9 mouse cellular contexts compared by ENCODE assay signal in genomic region chr1:25033155-25034095, GRCm38 (mm10).
DNase-seq lines count a peak whose midpoint lies in the region; ATAC-seq and TF ChIP-seq lines count a peak whose summit lies in the region.
"Had no signal": no experiment of that assay in that cellular context is flagged by ENCODE, and none has a peak within 500 bp of the region (broad histone marks: within the 10 kb centered on the region; RNA-seq: fewer than 3 reads in every experiment).

No protein-coding gene starts in this region.

- H3K36me3 ChIP-seq in hindbrain, embryonic 12.5 days = no peaks in the 10 kb centered on the region
- no peaks in the 10 kb centered on the region for H3K36me3 ChIP-seq in midbrain, embryonic 13.5 days

- DNase-seq in brain, embryonic 14.5 days (ENCODE audit: low read depth) = peak; percentile 93
- DNase-seq in cerebellum, postnatal 14 days = peak; percentile 83 to 88
- no peak for DNase-seq in MN1 (ENCODE audit: low spot score)
- DNase-seq in gastrocnemius, postnatal 10 days = no peak
- no peak for DNase-seq in heart, postnatal 10 days
- DNase-seq: lung, postnatal 14 days had no signal

- TF ChIP-seq POLR2A in brain, embryonic 14.5 days (IDR thresholded peaks at IDR 0.05; ENCODE audit: borderline replicate concordance, extremely low read depth, insufficient read depth, insufficient read length, poor library complexity, severe bottlenecking) = no peak

- intact Hi-C loops in heart, postnatal 10 days (cut with DNase I) = no loop called here

- H3K9ac ChIP-seq in hindbrain, embryonic 12.5 days = no peak overlapping the region
- no peak overlapping the region for H3K9ac ChIP-seq in midbrain, embryonic 13.5 days (replicated peaks)

- WGBS in hindbrain, embryonic 12.5 days = 45% methylated on average over 8 of the region's 8 CpGs
- WGBS in midbrain, embryonic 13.5 days = 37% methylated on average over 8 of the region's 8 CpGs

- no peaks in the 10 kb centered on the region for H3K9me3 ChIP-seq in hindbrain, embryonic 12.5 days (replicated peaks)
- no peaks in the 10 kb centered on the region for H3K9me3 ChIP-seq in midbrain, embryonic 13.5 days

- H3K27me3 ChIP-seq in hindbrain, embryonic 12.5 days = no peaks in the 10 kb centered on the region
- H3K27me3 ChIP-seq in midbrain, embryonic 13.5 days = peaks cover 9% of the 10 kb centered on the region; the same call in 1 of the 2 replicates

- H3K4me3 ChIP-seq in hindbrain, embryonic 12.5 days = no peak overlapping the region
- no peak overlapping the region for H3K4me3 ChIP-seq in midbrain, embryonic 13.5 days (replicated peaks)

- H3K27ac ChIP-seq in hindbrain, embryonic 12.5 days = 0 out of 2 replicates have a peak overlapping the region, but pooled peaks have one; percentile 40
- H3K27ac ChIP-seq in midbrain, embryonic 13.5 days = peak overlapping the region; percentile 70

- H3K4me2 ChIP-seq in hindbrain, embryonic 12.5 days (replicated peaks) = peak overlapping the region; percentile 17; the same call in 1 of the 2 replicates
- H3K4me2 ChIP-seq in midbrain, embryonic 13.5 days (replicated peaks) = peak overlapping the region; percentile 32

- ATAC-seq in hindbrain, embryonic 12.5 days (ENCODE audit: low FRiP score) = peak; percentile 94
- ATAC-seq in midbrain, embryonic 13.5 days = peak; percentile 98
- no peak for ATAC-seq in inflammation-experienced regulatory T-cells, adult 6 months

- no peak for TF ChIP-seq CTCF in brain, embryonic 14.5 days (IDR thresholded peaks at IDR 0.05; ENCODE audit: borderline replicate concordance, extremely low read depth, insufficient read depth, insufficient read length)

- peaks cover 7% of the 10 kb centered on the region for H3K4me1 ChIP-seq in hindbrain, embryonic 12.5 days
- peaks cover 14% of the 10 kb centered on the region for H3K4me1 ChIP-seq in midbrain, embryonic 13.5 days (replicated peaks)

Comparison
In these comparisons a context has a peak if more than half of its experiments do, and no peak if none do; other contexts are left out.
1. DNase-seq: peak in brain, embryonic 14.5 days (single experiment) and cerebellum, postnatal 14 days (2 of 2); none in MN1 (single experiment), gastrocnemius, postnatal 10 days (single experiment) and heart, postnatal 10 days (0 of 2).